Mouse (Mus musculus) embryonic fibroblast, embryonic 13.5 days (primary cell): ENCODE results near the gene Lhx1.

Source experiments
- CTCF ChIP-seq: IDR thresholded peaks from 2 replicates; pipeline ENCODE4 v1.5.1; 2011; ENCODE audit warnings: mild to moderate bottlenecking, control low read depth, low read length, moderate library complexity, borderline replicate concordance; ENCODE audit not compliant: insufficient read depth
- POLR2A ChIP-seq: IDR thresholded peaks from 2 replicates; pipeline ENCODE4 v1.6.1; 2011; ENCODE audit warnings: low read depth, mild to moderate bottlenecking, control low read depth, low read length, moderate library complexity

DNA sequence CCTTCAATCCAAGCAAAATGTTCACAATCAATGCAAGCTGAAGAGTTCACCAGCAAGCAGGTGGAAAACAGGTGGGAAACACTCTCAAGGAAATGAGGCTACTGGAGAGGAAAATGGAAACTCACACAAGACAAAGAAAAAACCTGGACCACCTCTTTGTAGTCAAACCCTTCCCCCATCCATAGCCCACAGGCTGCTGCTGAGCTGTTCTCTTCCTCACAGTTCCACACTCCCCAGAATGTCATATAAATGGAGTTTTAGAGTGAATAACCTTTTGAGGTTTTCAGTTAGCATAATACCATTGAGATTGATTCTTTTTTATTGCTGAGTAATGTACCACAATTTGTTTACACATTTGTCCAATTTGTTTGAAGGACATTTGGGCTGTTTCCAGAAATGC is 28.4 kb downstream of the Lhx1 start:
- no peak for TF ChIP-seq CTCF
- no peak for TF ChIP-seq POLR2A
